Mouse (Mus musculus): ENCODE data around the gene Bicc1. TPM values are rescaled to one million over a fixed set of nuclear protein-coding genes. Genes with fewer than 3 reads are reported as not detected.

Gene Bicc1
- polyA plus RNA-seq, 1 experiment from 2014 or later: 19.2 TPM

DNA sequence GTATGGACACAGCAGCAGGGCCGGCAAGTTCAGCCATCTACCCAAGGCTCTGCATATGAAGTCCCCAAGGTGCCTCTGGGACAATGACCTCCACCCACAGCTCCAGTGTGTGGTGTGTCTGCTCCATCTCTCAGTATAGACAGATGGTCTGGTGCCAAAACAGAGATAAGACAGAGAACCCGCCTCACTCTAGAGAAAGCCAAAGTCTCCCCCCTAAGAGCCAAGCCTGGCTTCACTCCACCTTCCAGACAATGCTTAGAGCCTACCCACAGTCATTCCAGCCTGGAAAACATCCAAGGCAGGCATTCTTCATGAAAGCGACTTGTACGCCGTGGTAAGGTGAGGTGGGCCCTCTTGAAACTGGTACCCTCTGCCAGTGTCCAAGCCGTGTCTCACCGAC lies 107.3 kb downstream of the Bicc1 start:
- no peaks in the 10 kb centered on the region for H3K36me3 ChIP-seq
- peaks cover 39% of the 10 kb centered on the region for H3K4me1 ChIP-seq
- ATAC-seq (ENCODE audit: extremely low read depth, insufficient number of reproducible peaks, low FRiP score, low TSS enrichment): no peak
- H3K27ac ChIP-seq (replicated peaks): peak overlapping the region; percentile 56
- no peaks in the 10 kb centered on the region for H3K9me3 ChIP-seq
- H3K9ac ChIP-seq: no peak overlapping the region; the same call in 1 of the 2 replicates
- H3K27me3 ChIP-seq (replicated peaks): no peaks in the 10 kb centered on the region
- no peak overlapping the region for H3K4me3 ChIP-seq
- H3K4me2 ChIP-seq: peak overlapping the region; percentile 24; the same call in 1 of the 2 replicates
- 34% methylated on average over 7 of the region's 7 CpGs for WGBS

DNA sequence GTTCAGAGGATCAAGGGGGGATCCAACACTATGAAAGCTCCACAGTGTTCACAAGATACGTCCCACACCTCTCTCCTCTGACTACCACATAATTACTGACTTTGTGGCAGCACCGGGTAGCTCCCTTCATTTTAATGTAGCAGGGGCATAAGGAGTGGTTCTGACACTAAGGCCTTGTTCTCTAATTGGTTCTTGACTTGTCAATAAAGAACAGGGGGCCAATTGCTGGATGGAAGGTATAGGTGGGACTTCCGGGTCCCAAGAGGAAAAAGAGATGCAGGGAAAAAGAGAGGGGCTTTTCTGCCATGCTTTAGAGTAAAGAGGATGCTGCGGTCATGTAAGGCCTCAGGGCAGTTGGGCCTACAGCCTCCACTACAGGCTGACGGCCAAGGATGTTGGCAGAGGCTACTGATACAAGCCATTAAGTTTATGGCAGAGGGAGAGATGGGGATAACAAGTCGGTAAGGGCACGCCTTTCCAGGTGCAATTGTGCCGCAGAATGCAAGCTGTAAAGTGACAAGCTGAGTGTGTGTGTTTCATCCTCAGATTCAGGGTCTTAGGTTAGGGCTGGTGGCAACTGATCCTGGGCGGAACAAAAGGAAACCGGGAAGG lies 108.7 kb downstream of the Bicc1 start:
- H3K4me3 ChIP-seq: no peak overlapping the region
- no peaks in the 10 kb centered on the region for H3K9me3 ChIP-seq
- WGBS: 80% methylated on average over 10 of the region's 10 CpGs
- H3K36me3 ChIP-seq: peaks cover under 1% of the 10 kb centered on the region
- H3K4me1 ChIP-seq: peaks cover 32% of the 10 kb centered on the region
- ATAC-seq (ENCODE audit: extremely low read depth, insufficient number of reproducible peaks, low FRiP score, low TSS enrichment): no peak
- H3K9ac ChIP-seq: no peak overlapping the region
- no peaks in the 10 kb centered on the region for H3K27me3 ChIP-seq (replicated peaks)
- no peak overlapping the region for H3K27ac ChIP-seq (replicated peaks)
- no peak overlapping the region for H3K4me2 ChIP-seq

- peaks cover 29% of the 10 kb centered on the region for H3K4me1 ChIP-seq
- H3K9ac ChIP-seq: no peak overlapping the region
- no peak for ATAC-seq (ENCODE audit: extremely low read depth, insufficient number of reproducible peaks, low FRiP score, low TSS enrichment)
- no peak overlapping the region for H3K4me3 ChIP-seq
- WGBS: 75% methylated on average over 17 of the region's 17 CpGs
- H3K27me3 ChIP-seq (replicated peaks): no peaks in the 10 kb centered on the region
- H3K9me3 ChIP-seq: no peaks in the 10 kb centered on the region
- H3K27ac ChIP-seq (replicated peaks): no peak overlapping the region
- no peak overlapping the region for H3K4me2 ChIP-seq
- peaks cover 6% of the 10 kb centered on the region for H3K36me3 ChIP-seq
These were observed 110.2 kb downstream of the Bicc1 start for GRCm38 (mm10) chr10:71049294-71049693.

GRCm38 (mm10) chr10:71044410-71044809 lies 115.1 kb downstream of the Bicc1 start:
- no peak for ATAC-seq (ENCODE audit: extremely low read depth, insufficient number of reproducible peaks, low FRiP score, low TSS enrichment)
- Histone ChIP-seq H3K4me3 (no peak overlapping the region), H3K4me2 (no peak overlapping the region), H3K27ac (replicated peaks) (no peak overlapping the region), H3K9ac (no peak overlapping the region), H3K27me3 (replicated peaks) (no peaks in the 10 kb centered on the region), H3K9me3 (no peaks in the 10 kb centered on the region), H3K36me3 (peaks cover 6% of the 10 kb centered on the region), H3K4me1 (no peaks in the 10 kb centered on the region)
- WGBS: 69% methylated on average over 1 of the region's 1 CpGs

- ATAC-seq (ENCODE audit: extremely low read depth, insufficient number of reproducible peaks, low FRiP score, low TSS enrichment): no peak
- Histone ChIP-seq H3K4me2 (no peak overlapping the region), H3K9me3 (no peaks in the 10 kb centered on the region), H3K4me3 (no peak overlapping the region), H3K9ac (no peak overlapping the region), H3K27me3 (replicated peaks) (no peaks in the 10 kb centered on the region), H3K4me1 (no peaks in the 10 kb centered on the region), H3K36me3 (peaks cover 6% of the 10 kb centered on the region), H3K27ac (replicated peaks) (no peak overlapping the region)
- WGBS: 55% methylated on average over 4 of the region's 4 CpGs
These were observed 117.6 kb downstream of the Bicc1 start for GRCm38 (mm10) chr10:71041874-71042273.

- no peak overlapping the region for H3K4me2 ChIP-seq
These were observed 123.0 kb downstream of the Bicc1 start for GRCm38 (mm10) chr10:71036484-71036883.

DNA sequence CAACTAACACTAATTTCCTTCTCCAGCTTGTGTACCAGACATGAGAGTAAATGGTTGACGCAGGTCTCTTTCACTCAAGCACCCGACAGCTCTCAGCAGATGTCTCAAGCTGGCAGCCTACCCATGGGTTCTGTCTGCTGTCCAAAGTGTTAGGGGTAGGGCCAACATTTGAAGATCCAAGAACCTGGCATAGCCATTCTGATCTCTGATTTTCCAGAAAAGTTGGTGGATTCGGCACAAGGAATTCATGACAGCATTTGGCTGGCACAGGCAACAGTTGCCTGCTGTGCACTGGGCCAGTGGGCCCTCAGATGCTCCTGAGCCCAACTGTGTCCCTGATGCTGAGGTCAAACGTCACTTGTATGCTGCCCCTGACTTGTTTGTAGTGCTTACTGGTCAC lies 130.5 kb downstream of the Bicc1 start:
- Histone ChIP-seq H3K4me3 (no peak overlapping the region), H3K36me3 (no peaks in the 10 kb centered on the region), H3K27ac (replicated peaks) (peak overlapping the region; percentile 67), H3K4me2 (peak overlapping the region; percentile 55; the same call in 1 of the 2 replicates), H3K9me3 (no peaks in the 10 kb centered on the region), H3K27me3 (replicated peaks) (no peaks in the 10 kb centered on the region), H3K9ac (peak overlapping the region; percentile 3; the same call in 1 of the 2 replicates), H3K4me1 (peaks cover 58% of the 10 kb centered on the region)
- WGBS: 66% methylated on average over 4 of the region's 4 CpGs
- no peak for ATAC-seq (ENCODE audit: extremely low read depth, insufficient number of reproducible peaks, low FRiP score, low TSS enrichment)

More at GRCm38 (mm10) chr10:71036484-71036883, 123.0 kb downstream of the Bicc1 start:
- H3K27ac ChIP-seq (replicated peaks): no peak overlapping the region
- H3K9ac ChIP-seq: no peak overlapping the region
- H3K9me3 ChIP-seq: no peaks in the 10 kb centered on the region
- no peak overlapping the region for H3K4me3 ChIP-seq
- WGBS: 81% methylated on average over 7 of the region's 7 CpGs
- ATAC-seq (ENCODE audit: extremely low read depth, insufficient number of reproducible peaks, low FRiP score, low TSS enrichment): no peak
- peaks cover 2% of the 10 kb centered on the region; the same call in 1 of the 2 replicates for H3K4me1 ChIP-seq
- H3K36me3 ChIP-seq: no peaks in the 10 kb centered on the region
- H3K27me3 ChIP-seq (replicated peaks): no peaks in the 10 kb centered on the region

- Histone ChIP-seq H3K4me2 (peak overlapping the region; percentile 55), H3K36me3 (no peaks in the 10 kb centered on the region), H3K4me1 (peaks cover 65% of the 10 kb centered on the region), H3K27ac (replicated peaks) (peak overlapping the region; percentile 67), H3K4me3 (no peak overlapping the region), H3K9ac (0 out of 2 replicates have a peak overlapping the region, but pooled peaks have one; percentile 3), H3K9me3 (no peaks in the 10 kb centered on the region), H3K27me3 (replicated peaks) (no peaks in the 10 kb centered on the region)
- no peak for ATAC-seq (ENCODE audit: extremely low read depth, insufficient number of reproducible peaks, low FRiP score, low TSS enrichment)
- 21% methylated on average over 14 of the region's 14 CpGs for WGBS
These were observed 131.2 kb downstream of the Bicc1 start for GRCm38 (mm10) chr10:71028066-71028844.

DNA sequence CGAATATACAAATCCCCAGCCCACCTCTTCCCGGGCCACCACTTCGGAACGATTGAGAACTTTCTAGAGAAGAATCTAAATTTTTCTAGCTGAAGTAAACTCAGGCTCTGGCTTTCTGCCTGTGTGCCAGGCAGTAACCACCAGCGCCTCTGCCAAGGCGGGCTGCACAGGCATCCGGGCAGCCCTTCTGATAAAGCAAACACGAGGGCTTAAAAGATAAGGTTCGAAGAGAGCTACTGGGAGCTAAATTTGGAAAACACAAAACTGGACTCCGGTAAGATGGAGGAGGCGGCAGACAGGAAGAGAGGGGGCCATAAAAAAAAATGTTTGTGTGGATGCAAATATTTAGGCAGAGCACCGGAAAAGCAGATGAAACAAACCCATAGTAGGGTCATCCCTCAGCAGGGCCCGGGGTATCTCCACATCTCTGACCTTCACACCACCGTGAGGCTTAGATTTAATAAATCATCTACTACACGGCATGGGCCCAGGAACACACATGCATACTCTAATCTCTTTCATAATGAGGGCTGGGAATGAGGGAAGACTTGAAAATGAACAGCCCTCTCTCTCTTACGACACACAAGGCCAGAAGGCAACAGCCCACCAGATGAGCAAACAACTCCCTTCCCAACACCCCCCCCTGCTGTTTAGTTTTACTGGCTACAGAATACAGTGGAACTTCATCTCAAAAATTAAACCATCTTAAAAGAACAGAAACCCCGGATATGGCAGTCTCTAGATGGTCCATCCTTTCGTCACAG lies 134.2 kb downstream of the Bicc1 start:
- Histone ChIP-seq H3K4me3 (peak overlapping the region; percentile 5; the same call in 1 of the 2 replicates), H3K9ac (peak overlapping the region; percentile 60; the same call in 1 of the 2 replicates), H3K27ac (replicated peaks) (peak overlapping the region; percentile 87), H3K9me3 (no peaks in the 10 kb centered on the region), H3K4me2 (peak overlapping the region; percentile 56), H3K27me3 (replicated peaks) (no peaks in the 10 kb centered on the region), H3K36me3 (no peaks in the 10 kb centered on the region), H3K4me1 (peaks cover 67% of the 10 kb centered on the region)
- 32% methylated on average over 18 of the region's 18 CpGs for WGBS
- no peak for ATAC-seq (ENCODE audit: extremely low read depth, insufficient number of reproducible peaks, low FRiP score, low TSS enrichment)

- Histone ChIP-seq H3K4me3 (peak overlapping the region; percentile 5; the same call in 1 of the 2 replicates), H3K9ac (peak overlapping the region; percentile 60), H3K4me1 (peaks cover 61% of the 10 kb centered on the region), H3K9me3 (no peaks in the 10 kb centered on the region), H3K36me3 (no peaks in the 10 kb centered on the region; the same call in 1 of the 2 replicates), H3K27ac (replicated peaks) (peak overlapping the region; percentile 87), H3K27me3 (replicated peaks) (no peaks in the 10 kb centered on the region), H3K4me2 (peak overlapping the region; percentile 56)
- WGBS: 16% methylated on average over 9 of the region's 9 CpGs
- no peak for ATAC-seq (ENCODE audit: extremely low read depth, insufficient number of reproducible peaks, low FRiP score, low TSS enrichment)
These were observed 134.8 kb downstream of the Bicc1 start for GRCm38 (mm10) chr10:71024681-71025080.

GRCm38 (mm10) chr10:71023471-71023870 lies 136.0 kb downstream of the Bicc1 start:
- Histone ChIP-seq H3K27ac (replicated peaks) (peak overlapping the region; percentile 87; the same call in 1 of the 2 replicates), H3K4me3 (no peak overlapping the region)
- 60% methylated on average over 3 of the region's 3 CpGs for WGBS

More at GRCm38 (mm10) chr10:71023471-71023870, 136.0 kb downstream of the Bicc1 start:
- Histone ChIP-seq H3K27me3 (replicated peaks) (no peaks in the 10 kb centered on the region), H3K4me2 (no peak overlapping the region), H3K9ac (no peak overlapping the region), H3K9me3 (no peaks in the 10 kb centered on the region), H3K4me1 (peaks cover 50% of the 10 kb centered on the region), H3K36me3 (peaks cover 7% of the 10 kb centered on the region)
- no peak for ATAC-seq (ENCODE audit: extremely low read depth, insufficient number of reproducible peaks, low FRiP score, low TSS enrichment)

All from heart, embryonic 13.5 days (tissue).